Mouse (Mus musculus) small intestine, adult 2 months (tissue): ENCODE results near the gene Saal1. TPM values are rescaled to one million over a fixed set of nuclear protein-coding genes. Genes with fewer than 3 reads are reported as not detected.
"Not testable (repeated sequence)": the region's sequence is repeated elsewhere in the genome, so short reads cannot be mapped to it uniquely, and the experiment has no call there.

Source experiments
- H3K27ac ChIP-seq: fragments of 200-500 bp; 2 replicates; pipeline ENCODE4 v1.5.1; 2012; ENCODE audit warnings: low read depth, low read length, control low read depth, inconsistent platforms; ENCODE audit not compliant: insufficient read depth
- H3K27me3 ChIP-seq: fragments of 200-500 bp; 2 replicates; pipeline ENCODE4 v1.6.1; 2012; ENCODE audit warnings: mild to moderate bottlenecking, moderate library complexity, low read length, inconsistent platforms; ENCODE audit not compliant: control insufficient read depth, insufficient read depth
- H3K36me3 ChIP-seq: fragments of 200-500 bp; 2 replicates; pipeline ENCODE4 v1.6.1; 2012; ENCODE audit warnings: mild to moderate bottlenecking, low read length, control low read depth, inconsistent platforms; ENCODE audit not compliant: control insufficient read depth, insufficient read depth
- H3K4me1 ChIP-seq: fragments of 200-500 bp; 2 replicates; pipeline ENCODE4 v1.6.1; 2012; ENCODE audit warnings: low read length, inconsistent platforms, mixed read lengths; ENCODE audit not compliant: control insufficient read depth, insufficient read depth, insufficient read length
- H3K4me3 ChIP-seq: fragments of 200-500 bp; 2 replicates; pipeline ENCODE4 v1.5.1; 2012; ENCODE audit warnings: low read depth, mild to moderate bottlenecking, control low read depth, inconsistent platforms, low read length, moderate library complexity
- CTCF ChIP-seq: fragments of 200-500 bp; IDR thresholded peaks from 2 replicates; pipeline ENCODE4 v1.5.1; 2012; ENCODE audit warnings: low read depth, mild to moderate bottlenecking, control low read depth, inconsistent platforms, low read length, moderate library complexity, mixed read lengths; ENCODE audit not compliant: insufficient replicate concordance, insufficient read length; ENCODE audit errors: extremely low read depth
- POLR2A ChIP-seq: fragments of 200-500 bp; IDR thresholded peaks from 2 replicates; pipeline ENCODE4 v1.6.1; 2012; ENCODE audit warnings: low read depth, mild to moderate bottlenecking, control low read depth, inconsistent platforms, low read length, moderate library complexity
- WGBS: fragments of 180-500 bp; shearing (Covaris S2); methylation state at CpG from one replicate; pipeline ENCODE4 v1.1.7; 2018; 5-methylcytosine and 5-hydroxymethylcytosine counted together
- polyA plus RNA-seq: library from polyadenylated mRNA; depleted of rRNA; stranded (reverse); fragments of >200 nt; gene quantifications from 2 replicates; pipeline ENCODE4 v1.2.3, GENCODE M21; 2012; rRNA removed

Saal1 gene
- 2.1 and 3.5 TPM in 2 replicates for polyA plus RNA-seq

GRCm38 (mm10) chr7:46710390-46710844 lies at the start of gene Saal1:
Gene Saal1 (minus strand): TSS chr7:46710680.
- TF ChIP-seq CTCF (peak; percentile 92), POLR2A (peak; percentile 50; the same call in 1 of the 2 replicates)
- WGBS = under 1% methylated on average over 38 of the region's 38 CpGs

GRCm38 (mm10) chr7:46751490-46751889 lies 41.0 kb upstream of the Saal1 start, which contains the start of gene Saa2:
Gene Saa2 (plus strand): TSS chr7:46751790.
- WGBS = 56% methylated on average over 3 of the region's 3 CpGs
- no peaks in the 10 kb centered on the region for H3K27me3 ChIP-seq
- TF ChIP-seq CTCF = no peak
- TF ChIP-seq POLR2A = no peak
- no peaks in the 10 kb centered on the region for H3K4me1 ChIP-seq
- H3K4me3 ChIP-seq = no peak within 1 kb of the TSS
- no peak within 1 kb of the TSS for H3K27ac ChIP-seq
- no peaks in the 10 kb centered on the region for H3K36me3 ChIP-seq

More at GRCm38 (mm10) chr7:46710390-46710844, at the start of gene Saal1:
- H3K4me1 ChIP-seq = peaks cover 2% of the 10 kb centered on the region; the same call in 1 of the 2 replicates
- H3K4me3 ChIP-seq = peak within 1 kb of the TSS; percentile 96
- peak within 1 kb of the TSS; percentile 62 for H3K27ac ChIP-seq
- peaks cover 10% of the 10 kb centered on the region for H3K36me3 ChIP-seq
- no peaks in the 10 kb centered on the region for H3K27me3 ChIP-seq

- 72% methylated on average over 3 of the region's 3 CpGs for WGBS
- TF ChIP-seq POLR2A = no peak
- TF ChIP-seq CTCF = no peak
- Histone ChIP-seq H3K27me3 (no peaks in the 10 kb centered on the region), H3K4me3 (no peak overlapping the region), H3K4me1 (no peaks in the 10 kb centered on the region), H3K36me3 (no peaks in the 10 kb centered on the region), H3K27ac (no peak overlapping the region)
Observed at GRCm38 (mm10) chr7:46748459-46748858, 38.0 kb upstream of the Saal1 start.

GRCm38 (mm10) chr7:46746381-46746780 lies 35.9 kb upstream of the Saal1 start:
- Histone ChIP-seq H3K4me3 (no peak overlapping the region), H3K27ac (no peak overlapping the region), H3K27me3 (no peaks in the 10 kb centered on the region), H3K4me1 (no peaks in the 10 kb centered on the region), H3K36me3 (no peaks in the 10 kb centered on the region)
- TF ChIP-seq POLR2A (no peak), CTCF (no peak)
- WGBS = 79% methylated on average over 7 of the region's 7 CpGs

- H3K4me3 ChIP-seq = no peak overlapping the region
- no peaks in the 10 kb centered on the region for H3K4me1 ChIP-seq
- no peak overlapping the region for H3K27ac ChIP-seq
- no peaks in the 10 kb centered on the region for H3K36me3 ChIP-seq
- no peak for TF ChIP-seq CTCF
- no peak for TF ChIP-seq POLR2A
- WGBS = 73% methylated on average over 3 of the region's 3 CpGs
- no peaks in the 10 kb centered on the region for H3K27me3 ChIP-seq
Observed at GRCm38 (mm10) chr7:46745816-46746215, 35.3 kb upstream of the Saal1 start.

DNA sequence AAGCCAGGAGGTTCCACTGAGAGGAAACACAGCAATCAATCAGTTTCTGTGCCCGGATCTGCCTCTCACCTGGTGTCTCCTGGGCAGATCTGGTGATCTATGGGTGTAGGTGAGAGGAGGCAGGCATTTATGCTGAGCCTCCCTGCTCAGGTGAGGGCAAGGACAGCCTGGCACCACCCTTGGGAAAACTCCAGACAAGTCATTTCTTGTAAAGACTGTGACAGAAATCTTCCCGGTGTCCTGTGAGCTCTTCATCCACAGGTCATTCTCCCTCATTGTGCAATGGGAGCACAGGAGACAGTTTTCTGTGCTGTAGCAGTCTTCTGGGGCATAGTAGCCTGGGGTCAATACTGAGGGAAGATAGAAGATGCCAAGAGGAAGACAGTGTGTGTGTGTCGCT lies 32.4 kb upstream of the Saal1 start, which contains the start of gene Saa1:
Gene Saa1, minus strand, starts transcription at position 101 of the 400 bp plus-strand sequence.
- 61% methylated on average over 3 of the region's 3 CpGs for WGBS
- H3K4me1 ChIP-seq = peaks cover 12% of the 10 kb centered on the region; the same call in 1 of the 2 replicates
- H3K36me3 ChIP-seq, H3K4me3 ChIP-seq, H3K27ac ChIP-seq, H3K27me3 ChIP-seq: not testable (repeated sequence)

DNA sequence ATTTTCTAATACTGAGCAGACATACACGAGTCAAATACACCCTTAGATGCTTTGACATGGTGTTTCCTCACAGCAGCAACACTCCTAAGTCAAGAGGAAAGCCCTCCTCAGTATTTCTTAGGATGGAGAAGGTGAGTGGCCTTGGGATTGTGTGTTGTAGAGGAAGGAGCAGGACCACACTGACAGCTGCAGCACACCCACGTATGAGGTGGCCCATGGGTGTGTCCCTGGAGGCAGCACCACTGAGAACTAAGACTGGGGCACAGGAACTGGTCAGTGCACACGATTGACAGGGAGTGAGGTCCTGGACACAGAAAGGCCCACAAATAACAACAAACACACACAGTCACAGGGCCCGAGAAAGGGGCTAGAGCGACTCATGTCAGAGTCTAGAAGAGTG lies 29.6 kb upstream of the Saal1 start:
- peaks cover 19% of the 10 kb centered on the region; the same call in 1 of the 2 replicates for H3K4me1 ChIP-seq
- not testable (repeated sequence) for H3K27ac ChIP-seq, H3K27me3 ChIP-seq, H3K4me3 ChIP-seq, H3K36me3 ChIP-seq
- WGBS = 64% methylated on average over 5 of the region's 5 CpGs
